Mouse (Mus musculus) kidney, embryonic 15.5 days (tissue): ENCODE measurements around the gene Jak1. TPM values are rescaled to one million over a fixed set of nuclear protein-coding genes. Genes with fewer than 3 reads are reported as not detected.
"Not testable (repeated sequence)": the region's sequence is repeated elsewhere in the genome, so short reads cannot be mapped to it uniquely, and the experiment has no call there.

Source experiments
- ATAC-seq: fragments of 200-750 bp; cut with Nextera tagmentation; replicated peaks from 2 replicates; pipeline ENCODE4 v1.8.0; 2017; ENCODE audit warnings: moderate TSS enrichment; ENCODE audit not compliant: low FRiP score
- H3K27ac ChIP-seq: fragments of 300-500 bp; sonication (generic); 2 replicates; pipeline ENCODE4 v1.5.1; 2015; ENCODE audit warnings: mild to moderate bottlenecking, inconsistent platforms
- H3K27me3 ChIP-seq: fragments of 300-500 bp; sonication (generic); 2 replicates; pipeline ENCODE4 v1.6.1; 2015; ENCODE audit warnings: inconsistent platforms
- H3K36me3 ChIP-seq: fragments of 300-500 bp; sonication (generic); 2 replicates; pipeline ENCODE4 v1.6.1; 2015; ENCODE audit warnings: inconsistent platforms
- H3K4me1 ChIP-seq: fragments of 300-500 bp; sonication (generic); 2 replicates; pipeline ENCODE4 v1.6.1; 2015; ENCODE audit warnings: inconsistent platforms
- H3K4me2 ChIP-seq: fragments of 300-500 bp; sonication (generic); 2 replicates; pipeline ENCODE4 v1.6.1; 2015; ENCODE audit warnings: moderate library complexity, mild to moderate bottlenecking, inconsistent platforms
- H3K4me3 ChIP-seq: fragments of 300-500 bp; sonication (generic); replicated peaks from 2 replicates; pipeline ENCODE4 v1.5.1; 2015; ENCODE audit warnings: mild to moderate bottlenecking, inconsistent platforms
- H3K9ac ChIP-seq: fragments of 300-500 bp; sonication (generic); 2 replicates; pipeline ENCODE4 v1.6.1; 2015; ENCODE audit warnings: mild to moderate bottlenecking, inconsistent platforms
- H3K9me3 ChIP-seq: fragments of 300-500 bp; sonication (generic); replicated peaks from 2 replicates; pipeline ENCODE4 v1.6.1; 2016; ENCODE audit warnings: inconsistent platforms
- WGBS: fragments of 180-500 bp; shearing (Covaris S2); methylation state at CpG from one replicate; pipeline ENCODE4 v1.1.7; 2015; ENCODE audit warnings: mixed read lengths; 5-methylcytosine and 5-hydroxymethylcytosine counted together
- polyA plus RNA-seq: library from polyadenylated mRNA; unstranded; fragments of >200 nt; fragmentation: Nextera tagmentation; extraction: Ambion mirVana; gene quantifications from 2 replicates; pipeline ENCODE4 v1.2.1, GENCODE M21; 2015

Gene Jak1
- polyA plus RNA-seq, 1 experiment from 2014 or later: 88.2 TPM

DNA sequence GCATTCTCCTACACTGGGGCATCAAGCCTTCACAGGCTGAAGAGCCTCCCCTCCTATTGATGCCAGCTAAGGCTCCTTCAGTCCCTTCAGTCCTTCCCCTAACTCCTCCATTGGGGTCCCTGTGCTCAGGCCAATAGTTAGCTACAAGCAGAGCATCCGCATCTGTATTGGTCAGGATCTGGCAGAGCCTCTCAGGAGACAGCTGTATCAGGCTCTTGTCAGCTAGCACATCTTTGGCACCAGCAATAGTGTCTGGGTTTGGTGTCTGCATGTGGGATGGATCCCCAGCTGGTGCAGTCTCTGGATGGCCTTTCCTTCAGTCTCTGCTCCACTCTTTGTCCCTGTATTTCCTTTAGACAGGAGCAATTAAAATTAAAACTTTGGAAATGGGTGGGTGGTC lies 3.4 kb upstream of the Jak1 start:
- H3K4me1 ChIP-seq, H3K27me3 ChIP-seq, H3K36me3 ChIP-seq, H3K4me2 ChIP-seq, H3K9ac ChIP-seq, H3K9me3 ChIP-seq, ATAC-seq, H3K27ac ChIP-seq, H3K4me3 ChIP-seq: not testable (repeated sequence)
- 71% methylated on average over 1 of the region's 1 CpGs for WGBS

DNA sequence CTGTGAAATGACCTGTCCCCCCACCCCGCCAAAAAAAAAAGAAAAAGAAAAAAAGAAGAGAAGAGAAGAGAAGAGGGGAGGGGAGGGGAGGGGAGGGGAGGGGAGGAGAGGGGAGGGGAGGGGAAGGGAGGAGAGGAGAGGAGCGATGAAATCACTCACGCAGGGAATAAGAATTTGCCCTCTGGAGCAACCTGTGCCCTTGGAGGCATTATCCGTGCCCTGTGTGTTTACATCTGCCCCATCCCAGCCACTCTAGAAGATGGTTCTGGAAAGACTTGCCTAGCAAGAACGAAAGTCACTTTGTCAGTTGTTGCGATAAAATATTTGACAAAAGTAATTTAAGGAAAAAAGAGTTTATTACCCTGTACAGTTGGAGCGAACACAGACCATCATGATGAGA lies 441 bp upstream of the Jak1 start:
- peak; percentile 30; the same call in 1 of the 2 replicates for ATAC-seq
- peak overlapping the region; percentile 96 for H3K4me3 ChIP-seq
- peak overlapping the region; percentile 95 for H3K27ac ChIP-seq
- H3K4me1 ChIP-seq: peaks cover 16% of the 10 kb centered on the region; the same call in 1 of the 2 replicates
- H3K9ac ChIP-seq: no peak overlapping the region
- no peaks in the 10 kb centered on the region for H3K9me3 ChIP-seq
- WGBS: 25% methylated on average over 6 of the region's 7 CpGs
- peak overlapping the region; percentile 81 for H3K4me2 ChIP-seq
- H3K27me3 ChIP-seq: no peaks in the 10 kb centered on the region
- no peaks in the 10 kb centered on the region for H3K36me3 ChIP-seq

- Histone ChIP-seq H3K27me3 (no peaks in the 10 kb centered on the region), H3K9ac (peak overlapping the region; percentile 95), H3K9me3 (no peaks in the 10 kb centered on the region), H3K27ac (peak overlapping the region; percentile 95), H3K4me2 (peak overlapping the region; percentile 81), H3K36me3 (no peaks in the 10 kb centered on the region), H3K4me3 (peak overlapping the region; percentile 96), H3K4me1 (peaks cover 16% of the 10 kb centered on the region; the same call in 1 of the 2 replicates)
- peak; percentile 20 for ATAC-seq
- WGBS: 4% methylated on average over 26 of the region's 26 CpGs
Observed at GRCm38 (mm10) chr4:101263968-101264740, 928 bp downstream of the Jak1 start.

- H3K9ac ChIP-seq: no peak overlapping the region
- H3K27me3 ChIP-seq: no peaks in the 10 kb centered on the region
- no peak overlapping the region for H3K4me2 ChIP-seq
- no peak for ATAC-seq
- H3K36me3 ChIP-seq: no peaks in the 10 kb centered on the region
- H3K4me3 ChIP-seq: no peak overlapping the region
- WGBS: 85% methylated on average over 5 of the region's 5 CpGs
- H3K4me1 ChIP-seq: peaks cover 21% of the 10 kb centered on the region
- no peak overlapping the region for H3K27ac ChIP-seq
- H3K9me3 ChIP-seq: no peaks in the 10 kb centered on the region
Observed at GRCm38 (mm10) chr4:101261596-101261995, 3.5 kb downstream of the Jak1 start.

GRCm38 (mm10) chr4:101260744-101261291 lies 4.3 kb downstream of the Jak1 start:
- Histone ChIP-seq H3K4me2 (no peak overlapping the region), H3K4me1 (peaks cover 21% of the 10 kb centered on the region), H3K27me3 (no peaks in the 10 kb centered on the region), H3K27ac (no peak overlapping the region), H3K36me3 (no peaks in the 10 kb centered on the region), H3K9ac (no peak overlapping the region), H3K9me3 (no peaks in the 10 kb centered on the region), H3K4me3 (no peak overlapping the region)
- no peak for ATAC-seq
- 89% methylated on average over 8 of the region's 8 CpGs for WGBS

- Histone ChIP-seq H3K27me3 (no peaks in the 10 kb centered on the region), H3K4me3 (no peak overlapping the region), H3K27ac (no peak overlapping the region), H3K4me1 (peaks cover 32% of the 10 kb centered on the region), H3K9me3 (no peaks in the 10 kb centered on the region), H3K36me3 (no peaks in the 10 kb centered on the region), H3K9ac (no peak overlapping the region), H3K4me2 (no peak overlapping the region)
- WGBS: 71% methylated on average over 3 of the region's 3 CpGs
- ATAC-seq: no peak
Observed at GRCm38 (mm10) chr4:101256526-101257210, 8.4 kb downstream of the Jak1 start.

DNA sequence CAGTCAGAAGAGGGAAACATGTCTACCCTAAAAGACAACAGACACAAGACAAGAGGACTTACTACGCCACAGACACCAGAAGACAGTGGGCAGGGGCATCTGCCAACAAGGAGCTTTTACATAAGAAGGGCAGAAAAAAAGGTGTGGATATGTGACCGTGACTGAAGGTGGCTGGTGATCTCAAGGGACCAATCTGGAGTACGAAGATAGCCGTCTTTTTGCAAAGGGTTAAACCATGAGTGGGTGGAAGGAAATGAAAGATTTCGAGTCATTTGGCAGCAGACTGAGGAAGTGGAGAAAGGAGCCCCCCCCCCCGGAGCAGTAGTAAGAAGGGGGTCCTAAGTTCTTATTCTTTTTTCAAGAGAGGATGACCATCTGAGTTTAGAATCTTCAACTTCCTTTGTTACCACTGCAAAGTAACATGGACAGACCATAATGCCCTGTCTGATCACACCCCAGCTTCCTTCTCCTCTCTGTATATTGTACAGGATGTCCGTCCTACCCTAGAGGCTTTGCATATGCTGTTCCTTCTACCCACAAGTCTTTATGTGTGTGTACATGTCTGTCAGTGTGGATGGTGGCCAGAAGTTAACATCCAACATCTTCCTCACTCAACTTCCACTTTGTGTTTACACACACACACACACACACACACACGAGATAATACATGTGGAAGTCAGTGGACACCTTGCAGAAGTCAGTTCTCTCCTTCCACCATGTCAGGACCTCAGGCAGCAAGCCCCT lies 10.3 kb downstream of the Jak1 start:
- WGBS: 65% methylated on average over 8 of the region's 8 CpGs
- no peak overlapping the region for H3K9ac ChIP-seq
- 0 out of 2 replicates have a peak overlapping the region, but pooled peaks have one; percentile 51 for H3K27ac ChIP-seq
- peaks cover 39% of the 10 kb centered on the region for H3K4me1 ChIP-seq
- no peak overlapping the region for H3K4me3 ChIP-seq
- H3K36me3 ChIP-seq: no peaks in the 10 kb centered on the region
- no peak overlapping the region for H3K4me2 ChIP-seq
- H3K9me3 ChIP-seq: no peaks in the 10 kb centered on the region
- H3K27me3 ChIP-seq: no peaks in the 10 kb centered on the region
- ATAC-seq: no peak

DNA sequence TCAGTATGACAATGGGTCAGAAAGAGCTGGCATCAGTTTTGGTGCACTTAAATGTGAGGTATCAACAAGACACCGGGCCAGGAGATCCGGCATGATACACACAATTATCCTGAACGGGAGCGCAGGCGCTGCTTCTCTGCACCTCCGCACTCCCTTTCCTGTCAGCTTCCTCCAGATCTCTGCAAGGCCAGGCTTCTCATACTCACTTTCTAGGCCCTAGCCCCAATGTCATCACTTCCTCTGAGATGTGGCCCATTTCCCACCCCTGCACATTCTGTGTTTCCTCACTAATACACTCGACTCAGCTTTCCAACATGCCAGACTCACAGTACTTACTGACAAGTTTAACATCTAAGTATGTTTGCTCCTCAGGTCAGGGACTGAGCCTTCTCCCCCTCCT lies 11.1 kb downstream of the Jak1 start:
- ATAC-seq: no peak
- peak overlapping the region; percentile 51 for H3K27ac ChIP-seq
- H3K36me3 ChIP-seq: no peaks in the 10 kb centered on the region

DNA sequence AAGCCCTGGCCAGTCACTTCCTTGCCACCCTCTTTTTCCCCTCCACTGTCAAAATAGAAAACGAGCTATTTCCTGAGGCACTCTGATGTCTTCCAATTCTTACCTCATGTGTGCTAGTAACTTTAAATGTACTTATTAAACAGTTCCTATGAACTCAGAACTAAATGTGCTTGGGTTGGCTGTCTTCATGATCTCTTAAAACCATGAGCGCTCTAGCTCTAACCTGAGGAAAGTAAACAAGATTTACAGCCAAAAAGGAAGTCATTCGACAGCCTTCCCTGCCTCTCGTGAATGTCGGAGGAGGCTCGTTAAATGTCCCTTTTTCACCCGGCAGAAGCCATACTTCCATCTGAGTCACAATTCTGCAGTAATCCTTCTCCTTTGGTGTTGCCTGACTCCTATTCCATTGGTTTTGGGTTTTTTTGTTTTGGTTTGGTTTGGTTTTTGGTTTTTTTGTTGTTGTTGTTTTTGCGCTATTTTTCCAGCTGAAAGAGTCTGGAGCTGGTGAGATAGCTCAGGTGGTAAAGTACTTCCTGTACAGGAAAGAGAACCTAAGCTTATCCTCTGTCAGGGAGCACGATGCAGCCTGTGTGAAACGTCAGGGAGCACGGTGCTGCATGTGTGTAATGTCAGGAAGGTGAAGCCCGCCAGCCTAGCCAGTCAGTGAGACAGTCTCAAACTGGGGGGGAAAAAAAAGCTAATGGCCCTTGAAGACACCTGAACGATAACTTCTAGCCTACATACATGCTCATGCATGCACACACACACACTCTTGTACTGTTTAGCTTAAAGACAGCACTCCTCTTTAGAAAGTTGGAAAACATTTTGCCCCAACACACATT lies 12.1 kb downstream of the Jak1 start:
- 25% methylated on average over 13 of the region's 13 CpGs for WGBS

More for the DNA sequence above, 11.1 kb downstream of the Jak1 start:
- H3K4me2 ChIP-seq: no peak overlapping the region
- no peaks in the 10 kb centered on the region for H3K9me3 ChIP-seq
- no peak overlapping the region for H3K9ac ChIP-seq
- no peak overlapping the region for H3K4me3 ChIP-seq
- H3K27me3 ChIP-seq: no peaks in the 10 kb centered on the region
- 78% methylated on average over 7 of the region's 7 CpGs for WGBS
- peaks cover 39% of the 10 kb centered on the region for H3K4me1 ChIP-seq

GRCm38 (mm10) chr4:101252016-101252415 lies 13.1 kb downstream of the Jak1 start:
- Histone ChIP-seq H3K27me3 (no peaks in the 10 kb centered on the region), H3K4me1 (peaks cover 44% of the 10 kb centered on the region), H3K4me2 (no peak overlapping the region), H3K9me3 (no peaks in the 10 kb centered on the region), H3K27ac (no peak overlapping the region), H3K9ac (no peak overlapping the region), H3K4me3 (no peak overlapping the region), H3K36me3 (no peaks in the 10 kb centered on the region)
- no peak for ATAC-seq

More for the DNA sequence above, 12.1 kb downstream of the Jak1 start:
- H3K9me3 ChIP-seq: no peaks in the 10 kb centered on the region
- no peaks in the 10 kb centered on the region for H3K36me3 ChIP-seq
- H3K4me1 ChIP-seq: peaks cover 39% of the 10 kb centered on the region
- no peak overlapping the region for H3K9ac ChIP-seq
- ATAC-seq: 0 out of 2 replicates have a peak, but pooled peaks have one; percentile 40
- no peak overlapping the region for H3K4me2 ChIP-seq
- H3K27ac ChIP-seq: peak overlapping the region; percentile 51; the same call in 1 of the 2 replicates
- H3K4me3 ChIP-seq: no peak overlapping the region
- no peaks in the 10 kb centered on the region for H3K27me3 ChIP-seq
